Mouse (Mus musculus) spleen, adult 12 weeks (tissue): ENCODE data around the gene Akap9.
A peak's percentile ranks its signal among the peaks of the same experiment; 100 is the strongest.
"Not testable (repeated sequence)": the region's sequence is repeated elsewhere in the genome, so short reads cannot be mapped to it uniquely, and the experiment has no call there.

Experiments
- DNase-seq: peaks from one replicate; pipeline ENCODE4 v3.0.0; 2022; ENCODE audit warnings: low spot score

Gene Akap9

GRCm38 (mm10) chr5:3927801-3928689 lies at the start of gene Akap9:
TSS of gene Akap9 (plus strand) at chr5:3928054.
- peak; percentile 58 for DNase-seq

- not testable (repeated sequence) for DNase-seq
Measured at GRCm38 (mm10) chr5:3886862-3887261, 41.0 kb upstream of the Akap9 start.

- DNase-seq: no peak
Measured at GRCm38 (mm10) chr5:3889201-3889600, 38.7 kb upstream of the Akap9 start.

- peak; percentile 7 for DNase-seq
Measured at GRCm38 (mm10) chr5:3893459-3894293, 34.2 kb upstream of the Akap9 start, which contains the start of gene Mterf1a. TSS of gene Mterf1a (minus strand) at chr5:3893933.

GRCm38 (mm10) chr5:3894294-3894619 lies 33.6 kb upstream of the Akap9 start:
- DNase-seq: not testable (repeated sequence)

- DNase-seq: no peak
Measured at GRCm38 (mm10) chr5:3905471-3905870, 22.4 kb upstream of the Akap9 start.

- DNase-seq: no peak
Measured at GRCm38 (mm10) chr5:3922350-3922749, 5.5 kb upstream of the Akap9 start.

GRCm38 (mm10) chr5:3926666-3927065 lies 1.2 kb upstream of the Akap9 start:
- no peak for DNase-seq

- DNase-seq: peak; percentile 22
Measured at GRCm38 (mm10) chr5:3928690-3929046, 814 bp downstream of the Akap9 start.

- DNase-seq: no peak
Measured at GRCm38 (mm10) chr5:3930760-3931159, 2.9 kb downstream of the Akap9 start.

- DNase-seq: no peak
Measured at GRCm38 (mm10) chr5:3931636-3932035, 3.8 kb downstream of the Akap9 start.

GRCm38 (mm10) chr5:3933551-3933950 lies 5.7 kb downstream of the Akap9 start:
- no peak for DNase-seq

- DNase-seq: no peak
Measured at GRCm38 (mm10) chr5:3935266-3935665, 7.4 kb downstream of the Akap9 start.

- DNase-seq: no peak
Measured at GRCm38 (mm10) chr5:3935778-3936554, 8.1 kb downstream of the Akap9 start.

GRCm38 (mm10) chr5:3938905-3939304 lies 11.1 kb downstream of the Akap9 start:
- no peak for DNase-seq

- no peak for DNase-seq
Measured at GRCm38 (mm10) chr5:3939335-3939734, 11.5 kb downstream of the Akap9 start.

GRCm38 (mm10) chr5:3941240-3941639 lies 13.4 kb downstream of the Akap9 start:
- no peak for DNase-seq

- not testable (repeated sequence) for DNase-seq
Measured at GRCm38 (mm10) chr5:3943169-3943568, 15.3 kb downstream of the Akap9 start.

GRCm38 (mm10) chr5:3952498-3952897 lies 24.6 kb downstream of the Akap9 start:
- no peak for DNase-seq

- no peak for DNase-seq
Measured at GRCm38 (mm10) chr5:3954541-3954940, 26.7 kb downstream of the Akap9 start.

- no peak for DNase-seq
Measured at GRCm38 (mm10) chr5:3961286-3961685, 33.4 kb downstream of the Akap9 start.

GRCm38 (mm10) chr5:3968415-3968814 lies 40.6 kb downstream of the Akap9 start:
- no peak for DNase-seq
